Mouse (Mus musculus) hindbrain, embryonic 10.5 days (tissue): ENCODE measurements at regions not wholly inside any gene's neighbourhood (a gene's known extent, or its start where the extent isn't known, plus 50 kb on each side); places are given as distances from the start of the nearest gene placed in this dataset.

Experiments
- DNase-seq: peaks from one replicate; pipeline ENCODE4 v3.0.0-alpha.2; 2017; ENCODE audit warnings: low spot score
- H3K27ac ChIP-seq: fragments of 300-500 bp; sonication (generic); 2 replicates; pipeline ENCODE4 v1.5.1; 2016; ENCODE audit warnings: mild to moderate bottlenecking, moderate library complexity
- H3K27me3 ChIP-seq: fragments of 300-500 bp; sonication (generic); 2 replicates; pipeline ENCODE4 v1.6.1; 2016; ENCODE audit warnings: mild to moderate bottlenecking; ENCODE audit not compliant: poor library complexity, insufficient read depth, severe bottlenecking
- H3K36me3 ChIP-seq: fragments of 300-500 bp; sonication (generic); 2 replicates; pipeline ENCODE4 v1.6.1; 2016; ENCODE audit warnings: mild to moderate bottlenecking, moderate library complexity
- H3K4me1 ChIP-seq: fragments of 300-500 bp; sonication (generic); replicated peaks from 2 replicates; pipeline ENCODE4 v1.6.1; 2016; ENCODE audit warnings: mild to moderate bottlenecking
- H3K4me3 ChIP-seq: fragments of 300-500 bp; sonication (generic); 2 replicates; pipeline ENCODE4 v1.5.1; 2016; ENCODE audit warnings: mild to moderate bottlenecking, moderate library complexity
- H3K9me3 ChIP-seq: fragments of 300-500 bp; sonication (generic); 2 replicates; pipeline ENCODE4 v1.6.1; 2016; ENCODE audit warnings: mild to moderate bottlenecking, moderate library complexity
- WGBS: fragments of 180-500 bp; shearing (Covaris S2); methylation state at CpG from one replicate; pipeline ENCODE4 v1.1.7; 2016; 5-methylcytosine and 5-hydroxymethylcytosine counted together

DNA sequence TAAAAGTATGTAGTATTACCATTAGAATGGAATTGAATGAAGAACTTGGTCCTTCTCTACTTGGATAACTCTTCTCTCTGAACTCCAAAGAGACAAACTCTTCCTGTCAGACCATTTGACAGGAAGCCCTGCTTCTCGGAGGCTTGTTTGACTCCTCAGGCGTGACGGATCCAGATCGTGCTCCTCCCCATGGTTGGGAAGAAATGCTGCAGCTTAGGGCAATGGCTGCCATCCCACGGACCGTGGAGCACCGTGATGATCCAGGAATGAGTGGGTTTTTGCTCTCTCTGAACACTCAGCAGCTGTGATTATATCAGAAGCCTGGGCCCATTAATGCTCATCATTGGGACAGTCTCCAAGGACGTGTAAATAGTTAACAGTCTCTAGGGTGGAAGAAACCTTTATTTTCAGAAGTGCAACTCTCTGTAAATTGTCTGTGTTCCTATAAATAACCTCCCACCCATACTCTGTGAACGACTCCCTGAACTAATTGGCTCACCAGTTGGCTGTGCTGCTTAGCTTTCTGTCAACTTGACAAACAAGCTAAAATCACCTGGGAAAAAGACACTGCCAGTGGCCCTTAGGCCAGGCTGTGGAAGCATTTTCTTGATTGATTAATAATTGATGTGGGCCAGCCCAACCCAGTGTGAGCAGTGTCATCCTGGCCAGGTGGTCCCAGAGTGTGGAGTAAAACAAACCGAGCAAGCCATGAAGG, 88.2 kb upstream of the Mylip start:
- Histone ChIP-seq H3K4me1 (peaks cover 9% of the 10 kb centered on the region; the same call in 1 of the 2 replicates), H3K36me3 (no peaks in the 10 kb centered on the region), H3K27ac (no peak overlapping the region), H3K9me3 (no peaks in the 10 kb centered on the region), H3K4me3 (no peak overlapping the region), H3K27me3 (no peaks in the 10 kb centered on the region)
- 81% methylated on average over 10 of the region's 10 CpGs for WGBS
- no peak for DNase-seq

DNA sequence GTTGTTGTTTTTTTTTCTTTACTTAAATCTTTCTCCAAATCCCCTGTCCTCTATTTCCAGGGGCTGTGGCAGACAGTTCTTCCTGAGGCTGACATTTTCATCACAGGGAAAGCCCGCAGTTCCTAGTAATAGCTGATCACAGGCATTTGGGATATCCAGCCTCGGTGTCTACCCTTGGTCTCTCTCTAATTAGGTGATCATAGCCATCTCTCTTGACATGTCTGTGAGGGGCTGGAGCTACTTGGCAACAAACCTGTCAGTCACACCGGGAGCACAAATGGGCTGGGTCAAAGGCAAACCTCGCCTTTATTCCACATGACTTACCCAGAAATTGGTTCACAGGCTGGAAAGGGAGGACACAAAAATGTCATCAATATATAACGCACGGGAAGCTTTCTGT, 86.7 kb upstream of the Mylip start:
- no peaks in the 10 kb centered on the region for H3K36me3 ChIP-seq
- H3K27ac ChIP-seq: no peak overlapping the region
- H3K4me3 ChIP-seq: no peak overlapping the region
- WGBS: 71% methylated on average over 6 of the region's 6 CpGs
- no peaks in the 10 kb centered on the region for H3K9me3 ChIP-seq
- H3K4me1 ChIP-seq: peaks cover 9% of the 10 kb centered on the region; the same call in 1 of the 2 replicates
- no peaks in the 10 kb centered on the region for H3K27me3 ChIP-seq
- DNase-seq: no peak

GRCm38 (mm10) chr13:45306177-45306576, 83.4 kb upstream of the Mylip start:
- WGBS: 78% methylated on average over 5 of the region's 5 CpGs
- no peaks in the 10 kb centered on the region for H3K9me3 ChIP-seq
- H3K36me3 ChIP-seq: no peaks in the 10 kb centered on the region
- H3K27me3 ChIP-seq: no peaks in the 10 kb centered on the region
- H3K27ac ChIP-seq: no peak overlapping the region
- no peak overlapping the region for H3K4me3 ChIP-seq
- DNase-seq: no peak
- peaks cover 9% of the 10 kb centered on the region; the same call in 1 of the 2 replicates for H3K4me1 ChIP-seq

GRCm38 (mm10) chr13:45307226-45307625, 82.3 kb upstream of the Mylip start:
- H3K4me3 ChIP-seq: no peak overlapping the region
- no peaks in the 10 kb centered on the region for H3K9me3 ChIP-seq
- no peak overlapping the region for H3K27ac ChIP-seq
- 94% methylated on average over 3 of the region's 3 CpGs for WGBS
- no peaks in the 10 kb centered on the region for H3K36me3 ChIP-seq
- H3K27me3 ChIP-seq: no peaks in the 10 kb centered on the region
- H3K4me1 ChIP-seq: peaks cover 8% of the 10 kb centered on the region; the same call in 1 of the 2 replicates
- DNase-seq: no peak

DNA sequence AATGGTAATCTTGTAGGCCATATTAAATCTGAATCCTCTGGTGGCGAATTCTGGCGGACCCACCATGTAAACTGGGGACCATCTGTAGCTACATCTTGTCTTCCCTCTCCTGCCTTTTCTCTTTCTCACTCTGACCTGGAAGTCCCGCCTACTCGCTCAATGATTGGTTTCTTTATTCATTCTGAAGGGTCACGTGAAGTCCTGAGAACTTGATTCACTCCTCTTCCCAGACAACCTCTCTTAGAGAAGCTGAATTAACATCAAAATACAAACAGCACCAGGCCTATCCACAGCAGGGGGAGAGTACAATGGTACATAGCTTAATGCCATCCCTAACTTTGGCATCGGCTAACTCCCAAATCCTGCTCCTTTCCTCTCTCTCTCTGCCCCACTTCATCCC, 69.9 kb upstream of the Mylip start:
- no peak for DNase-seq
- Histone ChIP-seq H3K27me3 (no peaks in the 10 kb centered on the region), H3K4me3 (no peak overlapping the region), H3K9me3 (no peaks in the 10 kb centered on the region), H3K27ac (no peak overlapping the region), H3K36me3 (no peaks in the 10 kb centered on the region), H3K4me1 (no peaks in the 10 kb centered on the region)
- 78% methylated on average over 6 of the region's 6 CpGs for WGBS

DNA sequence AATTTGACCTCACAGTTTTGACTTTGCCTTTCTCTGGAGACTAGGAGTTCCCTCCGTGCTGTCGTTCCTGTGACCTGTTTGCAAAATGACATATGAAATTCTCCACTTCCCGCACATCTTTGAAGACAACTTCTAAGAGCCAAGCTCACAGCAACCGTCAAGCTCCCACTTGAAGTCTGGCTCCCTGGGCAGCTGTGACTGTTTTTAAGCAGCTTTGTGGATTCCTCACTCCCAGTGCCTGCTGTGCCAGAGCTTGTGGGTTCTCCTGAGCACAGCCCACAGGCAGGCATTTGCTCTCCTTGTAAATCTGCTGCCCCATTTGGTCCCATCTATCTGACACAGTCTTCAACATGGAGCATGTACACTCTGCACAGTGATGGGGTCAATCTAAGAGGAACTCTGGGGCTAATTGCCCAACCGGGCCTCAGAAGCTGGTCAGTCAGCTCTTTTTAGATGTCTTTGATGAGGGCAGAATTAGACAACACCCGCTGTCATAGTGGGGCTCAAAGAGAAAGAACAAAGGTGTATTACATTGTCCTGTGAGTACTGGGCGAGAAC, 63.7 kb upstream of the Mylip start:
- DNase-seq: no peak
- H3K27me3 ChIP-seq: no peaks in the 10 kb centered on the region
- H3K4me3 ChIP-seq: no peak overlapping the region
- peaks cover 9% of the 10 kb centered on the region for H3K4me1 ChIP-seq
- H3K36me3 ChIP-seq: no peaks in the 10 kb centered on the region
- H3K9me3 ChIP-seq: no peaks in the 10 kb centered on the region
- WGBS: 76% methylated on average over 7 of the region's 7 CpGs
- H3K27ac ChIP-seq: no peak overlapping the region

GRCm38 (mm10) chr13:45326751-45327150, 62.8 kb upstream of the Mylip start:
- H3K36me3 ChIP-seq: no peaks in the 10 kb centered on the region
- no peak overlapping the region for H3K27ac ChIP-seq
- peaks cover 9% of the 10 kb centered on the region for H3K4me1 ChIP-seq
- H3K27me3 ChIP-seq: no peaks in the 10 kb centered on the region
- no peak for DNase-seq
- H3K9me3 ChIP-seq: no peaks in the 10 kb centered on the region
- 95% methylated on average over 6 of the region's 6 CpGs for WGBS
- no peak overlapping the region for H3K4me3 ChIP-seq

DNA sequence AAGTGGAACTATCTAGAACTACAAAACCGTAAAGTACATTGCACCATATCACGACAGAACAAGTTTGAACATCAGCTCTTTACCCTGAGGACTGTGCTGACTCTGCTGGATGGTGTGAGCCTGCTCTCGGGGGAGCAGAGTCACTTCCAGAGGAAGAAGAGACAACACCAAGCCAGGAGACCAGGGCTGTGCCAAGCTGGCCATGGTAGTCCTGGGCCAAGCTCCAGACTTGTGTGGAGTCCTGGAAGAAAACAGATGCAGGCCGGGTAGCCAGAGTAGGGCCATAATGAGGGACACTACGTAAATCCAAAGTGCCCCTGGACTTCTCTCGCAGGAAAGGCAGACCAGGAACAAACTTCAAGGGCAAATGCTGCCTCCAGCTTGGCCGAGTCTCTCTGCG, 59.0 kb upstream of the Mylip start:
- no peak for DNase-seq

DNA sequence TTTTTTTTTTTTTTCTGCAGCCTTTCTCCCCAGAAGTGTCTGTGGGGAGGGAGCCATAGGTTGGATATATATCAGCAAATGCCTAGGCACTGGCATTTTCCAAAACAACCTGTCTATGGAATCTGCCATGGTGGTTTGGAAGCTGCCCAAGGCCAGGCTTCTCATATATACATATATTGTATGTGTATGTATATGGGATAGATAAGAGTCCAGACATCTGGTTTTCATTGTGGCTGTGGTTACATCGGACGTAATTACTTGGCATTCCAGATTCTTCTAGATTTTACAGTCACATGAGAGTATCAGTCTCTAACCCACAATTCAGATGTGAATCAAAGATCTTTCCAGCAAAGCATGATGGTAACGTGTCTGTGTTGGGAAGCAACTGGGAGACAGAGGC, 57.5 kb upstream of the Mylip start:
- Histone ChIP-seq H3K36me3 (no peaks in the 10 kb centered on the region), H3K27ac (no peak overlapping the region), H3K9me3 (no peaks in the 10 kb centered on the region), H3K27me3 (no peaks in the 10 kb centered on the region), H3K4me1 (no peaks in the 10 kb centered on the region), H3K4me3 (no peak overlapping the region)
- DNase-seq: no peak
- WGBS: 86% methylated on average over 3 of the region's 3 CpGs

More for the DNA sequence above, 59.0 kb upstream of the Mylip start:
- Histone ChIP-seq H3K4me3 (no peak overlapping the region), H3K27me3 (no peaks in the 10 kb centered on the region), H3K9me3 (no peaks in the 10 kb centered on the region), H3K36me3 (no peaks in the 10 kb centered on the region), H3K27ac (no peak overlapping the region), H3K4me1 (peaks cover 7% of the 10 kb centered on the region)
- 85% methylated on average over 8 of the region's 8 CpGs for WGBS

DNA sequence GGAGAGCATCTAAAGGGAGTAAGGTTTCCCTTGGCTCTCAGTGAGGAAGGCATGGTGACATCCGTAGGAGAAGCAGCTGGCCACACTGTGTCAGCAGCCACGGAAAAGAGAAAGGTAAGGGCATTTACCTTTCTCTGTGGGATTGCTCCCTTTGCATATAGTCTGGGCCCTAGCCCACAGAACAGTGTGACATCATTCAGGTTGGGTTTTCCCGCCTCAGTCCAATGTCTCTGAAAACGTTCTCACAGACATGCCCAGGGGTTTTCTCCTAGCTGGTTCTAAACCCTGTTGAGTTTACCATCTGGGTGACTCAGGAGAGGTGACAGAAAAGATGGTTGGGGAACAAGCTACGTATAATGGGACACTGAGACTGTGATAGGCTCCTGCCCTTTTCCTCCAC, 55.9 kb upstream of the Mylip start:
- no peaks in the 10 kb centered on the region for H3K4me1 ChIP-seq
- H3K27ac ChIP-seq: no peak overlapping the region
- no peaks in the 10 kb centered on the region for H3K9me3 ChIP-seq
- no peak overlapping the region for H3K4me3 ChIP-seq
- no peaks in the 10 kb centered on the region for H3K27me3 ChIP-seq
- no peak for DNase-seq
- 78% methylated on average over 5 of the region's 5 CpGs for WGBS
- H3K36me3 ChIP-seq: no peaks in the 10 kb centered on the region
